Mouse (Mus musculus): Measurements from ENCODE around the gene Stfa2l1.
"Not testable (repeated sequence)": the region's sequence is repeated elsewhere in the genome, so short reads cannot be mapped to it uniquely, and the experiment has no call there.

The Stfa2l1 gene

GRCm38 (mm10) chr16:36156402-36156975 is at the start of gene Stfa2l1:
Gene Stfa2l1, plus strand, starts transcription at chr16:36156811.
- DNase-seq (ENCODE audit: low read depth), result peak; percentile 45

- DNase-seq (ENCODE audit: low read depth), result not testable (repeated sequence)
Observed at GRCm38 (mm10) chr16:36111486-36111885, 45.1 kb upstream of the Stfa2l1 start.

GRCm38 (mm10) chr16:36115751-36116150 is 40.9 kb upstream of the Stfa2l1 start:
- not testable (repeated sequence) for DNase-seq (ENCODE audit: low read depth)

GRCm38 (mm10) chr16:36128092-36128491 is 28.5 kb upstream of the Stfa2l1 start:
- DNase-seq (ENCODE audit: low read depth), result no peak

- no peak for DNase-seq (ENCODE audit: low read depth)
Observed at GRCm38 (mm10) chr16:36131141-36131540, 25.5 kb upstream of the Stfa2l1 start, which contains the start of gene Csta1. Gene Csta1, minus strand, starts transcription at chr16:36131241.

GRCm38 (mm10) chr16:36138201-36138600 is 18.4 kb upstream of the Stfa2l1 start:
- DNase-seq (ENCODE audit: low read depth), result no peak

- DNase-seq (ENCODE audit: low read depth), result not testable (repeated sequence)
Observed at GRCm38 (mm10) chr16:36167841-36168240, 11.2 kb downstream of the Stfa2l1 start.

GRCm38 (mm10) chr16:36176108-36176507 is 19.5 kb downstream of the Stfa2l1 start:
- no peak for DNase-seq (ENCODE audit: low read depth)

GRCm38 (mm10) chr16:36179910-36180309 is 23.3 kb downstream of the Stfa2l1 start:
- DNase-seq (ENCODE audit: low read depth), result peak; percentile 50

- DNase-seq (ENCODE audit: low read depth), result peak; percentile 83
Observed at GRCm38 (mm10) chr16:36183912-36184311, 27.3 kb downstream of the Stfa2l1 start, which contains the start of gene Gm5483. Gene Gm5483, plus strand, starts transcription at chr16:36184212.

- DNase-seq (ENCODE audit: low read depth), result no peak
Observed at GRCm38 (mm10) chr16:36199226-36199625, 42.6 kb downstream of the Stfa2l1 start.

GRCm38 (mm10) chr16:36203846-36204245 is 47.2 kb downstream of the Stfa2l1 start:
- no peak for DNase-seq (ENCODE audit: low read depth)

- not testable (repeated sequence) for DNase-seq (ENCODE audit: low read depth)
Observed at GRCm38 (mm10) chr16:36205684-36206083, 49.1 kb downstream of the Stfa2l1 start.

- DNase-seq (ENCODE audit: low read depth), result peak; percentile 82
Observed at GRCm38 (mm10) chr16:36209967-36210453, 53.4 kb downstream of the Stfa2l1 start, which contains the start of gene Gm5416. Gene Gm5416, plus strand, starts transcription at chr16:36210403.

All from 416B (cell line).